Mouse (Mus musculus) thymus, adult 2 months (tissue): ENCODE measurements around the gene Prkag2. TPM values are rescaled to one million over a fixed set of nuclear protein-coding genes. Genes with fewer than 3 reads are reported as not detected.

ENCODE experiments used
- DNase-seq: peaks from one replicate; pipeline ENCODE4 v3.0.0; 2021
- H3K27ac ChIP-seq: fragments of 200-500 bp; 2 replicates; pipeline ENCODE4 v1.5.1; 2012; ENCODE audit warnings: low read length, control low read depth; ENCODE audit not compliant: control insufficient read depth, insufficient read depth
- H3K27me3 ChIP-seq: fragments of 200-500 bp; 2 replicates; pipeline ENCODE4 v1.6.1; 2012; ENCODE audit warnings: mild to moderate bottlenecking, low read length, moderate library complexity, mixed read lengths; ENCODE audit not compliant: control insufficient read depth, insufficient read depth
- H3K36me3 ChIP-seq: fragments of 200-500 bp; 2 replicates; pipeline ENCODE4 v1.6.1; 2012; ENCODE audit warnings: mild to moderate bottlenecking, low read length, moderate library complexity; ENCODE audit not compliant: control insufficient read depth, insufficient read depth
- H3K4me1 ChIP-seq: fragments of 200-500 bp; replicated peaks from 2 replicates; pipeline ENCODE4 v1.6.1; 2012; ENCODE audit warnings: low read length; ENCODE audit not compliant: control insufficient read depth, insufficient read depth
- H3K4me3 ChIP-seq: fragments of 200-500 bp; 2 replicates; pipeline ENCODE4 v1.5.1; 2012; ENCODE audit warnings: mild to moderate bottlenecking, low read length, control low read depth, moderate library complexity; ENCODE audit not compliant: control insufficient read depth, insufficient read depth
- CTCF ChIP-seq: fragments of 200-500 bp; IDR thresholded peaks from 2 replicates; pipeline ENCODE4 v1.5.1; 2012; ENCODE audit warnings: mild to moderate bottlenecking, control low read depth, low read length, moderate library complexity, borderline replicate concordance; ENCODE audit not compliant: control insufficient read depth, poor library complexity, insufficient read depth; ENCODE audit errors: extremely low read depth
- POLR2A ChIP-seq: fragments of 200-500 bp; IDR thresholded peaks from 2 replicates; pipeline ENCODE4 v1.6.1; 2012; ENCODE audit warnings: mild to moderate bottlenecking, low read length, control low read depth, moderate library complexity; ENCODE audit not compliant: control insufficient read depth, poor library complexity, insufficient read depth; ENCODE audit errors: extremely low read depth
- whole genome bisulfite sequencing: fragments of 180-500 bp; shearing (Covaris S2); methylation state at CpG from one replicate; pipeline ENCODE4 v1.1.7; 2018; 5-methylcytosine and 5-hydroxymethylcytosine counted together
- polyA plus RNA-seq: library from polyadenylated mRNA; depleted of rRNA; stranded (reverse); fragments of >200 nt; gene quantifications from 2 replicates; pipeline ENCODE4 v1.2.3, GENCODE M21; 2012; rRNA removed

Prkag2 gene
- polyA plus RNA-seq, 1 experiment = 23.5 TPM

GRCm38 (mm10) chr5:24813005-24813404, 287.4 kb downstream of the Prkag2 start:
- Histone ChIP-seq H3K4me3 (no peak overlapping the region), H3K4me1 (no peaks in the 10 kb centered on the region), H3K27ac (no peak overlapping the region), H3K36me3 (peaks cover 66% of the 10 kb centered on the region), H3K27me3 (no peaks in the 10 kb centered on the region)
- TF ChIP-seq CTCF = no peak
- TF ChIP-seq POLR2A = no peak
- 79% methylated on average over 4 of the region's 4 CpGs for WGBS
- no peak for DNase-seq

Other genes with a start within 250 kb of the Prkag2 start
- gene Galntl5, start 80.8 kb upstream of the Prkag2 start, polyA plus RNA-seq = not detected in 2 replicates
- 14.6 TPM in 2 replicates for gene Galnt11, start 121.3 kb upstream of the Prkag2 start, polyA plus RNA-seq
- not detected in 2 replicates for gene E130116L18Rik, start 122.5 kb upstream of the Prkag2 start, polyA plus RNA-seq